Mouse (Mus musculus) CH12.LX (cell line): ENCODE measurements around the gene Gm42742. TPM values are rescaled to one million over a fixed set of nuclear protein-coding genes. Genes with fewer than 3 reads are reported as not detected.

ENCODE experiments used
- DNase-seq: peaks from one replicate; pipeline ENCODE4 v3.0.0-alpha.2; 2013; ENCODE audit errors: extremely low read depth
- H3K27ac ChIP-seq: 2 replicates; pipeline ENCODE4 v1.5.1; 2012; ENCODE audit warnings: low read depth, mild to moderate bottlenecking, control low read depth, moderate library complexity; ENCODE audit not compliant: insufficient read depth
- H3K27me3 ChIP-seq: replicated peaks from 2 replicates; pipeline ENCODE3; 2012; ENCODE audit warnings: inconsistent platforms
- H3K36me3 ChIP-seq, 2 experiments: replicated peaks in 1 of 2; 2 replicates each; pipeline versions ENCODE3 to v1.6.1; 2012; ENCODE audit warnings: inconsistent platforms in 1 of 2, low read length in 1 of 2, mild to moderate bottlenecking in 1 of 2, mixed read lengths in 1 of 2, moderate library complexity in 1 of 2; ENCODE audit not compliant: control insufficient read depth in 1 of 2, insufficient read depth in 1 of 2
- H3K4me1 ChIP-seq, 2 experiments: 2 replicates each; pipeline ENCODE4 v1.6.1; 2012; ENCODE audit warnings: inconsistent platforms in 1 of 2, moderate library complexity in 1 of 2; ENCODE audit not compliant: insufficient read depth in 2 of 2, control insufficient read depth in 1 of 2
- H3K4me2 ChIP-seq: 2 replicates; pipeline ENCODE4 v1.6.1; 2012; ENCODE audit warnings: low read depth, mild to moderate bottlenecking, control low read depth; ENCODE audit not compliant: poor library complexity, insufficient read depth, severe bottlenecking
- H3K4me3 ChIP-seq, 3 experiments: fragments of 150-350 bp in 1 of 3; sonication (generic) in 1 of 3; replicated peaks in 1 of 3; 2 replicates each; pipeline versions ENCODE3 to v1.5.1; 2011 to 2012; ENCODE audit warnings: low read depth in 2 of 3, low read length in 2 of 3, mild to moderate bottlenecking in 2 of 3, moderate library complexity in 2 of 3, control low read depth in 1 of 3, improper control_type of control experiment in 1 of 3, inconsistent platforms in 1 of 3, mixed read lengths in 1 of 3; ENCODE audit not compliant: poor library complexity in 1 of 3
- H3K79me2 ChIP-seq: replicated peaks from 2 replicates; pipeline ENCODE4 v1.6.1; 2012; ENCODE audit warnings: mild to moderate bottlenecking, moderate library complexity; ENCODE audit not compliant: control insufficient read depth, poor library complexity, insufficient read depth, severe bottlenecking; ENCODE audit errors: extremely low read depth
- H3K9ac ChIP-seq: 2 replicates; pipeline ENCODE4 v1.6.1; 2012; ENCODE audit warnings: low read depth, mild to moderate bottlenecking, control low read depth, moderate library complexity; ENCODE audit not compliant: insufficient read depth
- H3K9me3 ChIP-seq: replicated peaks from 2 replicates; pipeline ENCODE3; 2012; ENCODE audit warnings: low read length, inconsistent platforms, mixed read lengths
- CHD1 ChIP-seq: IDR thresholded peaks from 2 replicates; pipeline ENCODE4 v1.6.1; 2012; ENCODE audit warnings: low read depth, low read length, improper control_type of control experiment, inconsistent platforms
- CTCF ChIP-seq, 2 experiments: IDR thresholded peaks in 1 of 2; conservative IDR thresholded peaks in 1 of 2; 2 replicates each; pipeline ENCODE4 v1.5.1; 2011 to 2012; ENCODE audit warnings: low read depth in 2 of 2, low read length in 2 of 2, improper control_type of control experiment in 1 of 2, inconsistent platforms in 1 of 2, mild to moderate bottlenecking in 1 of 2, moderate library complexity in 1 of 2
- E2F4 ChIP-seq: IDR thresholded peaks from 2 replicates; pipeline ENCODE4 v1.6.1; 2011; ENCODE audit warnings: low read depth, low read length, improper control_type of control experiment; ENCODE audit not compliant: insufficient replicate concordance
- EP300 ChIP-seq: IDR thresholded peaks from 2 replicates; pipeline ENCODE4 v1.6.1; 2011; ENCODE audit warnings: low read length, improper control_type of control experiment
- ETS1 ChIP-seq: conservative IDR thresholded peaks from 2 replicates; pipeline ENCODE4 v1.6.1; 2012; ENCODE audit warnings: low read depth, mild to moderate bottlenecking, inconsistent platforms, low read length, improper control_type of control experiment, moderate library complexity
- HCFC1 ChIP-seq: IDR thresholded peaks from 2 replicates; pipeline ENCODE4 v1.6.1; 2012; ENCODE audit warnings: low read depth, mild to moderate bottlenecking, inconsistent platforms, low read length, improper control_type of control experiment
- JUN ChIP-seq: IDR thresholded peaks from 2 replicates; pipeline ENCODE4 v1.6.1; 2011; ENCODE audit warnings: low read depth, mild to moderate bottlenecking, low read length, improper control_type of control experiment, moderate library complexity; ENCODE audit not compliant: insufficient read depth
- MAX ChIP-seq: IDR thresholded peaks from 2 replicates; pipeline ENCODE4 v1.6.1; 2011; ENCODE audit warnings: low read length, improper control_type of control experiment
- MAZ ChIP-seq: IDR thresholded peaks from 2 replicates; pipeline ENCODE4 v1.6.1; 2012; ENCODE audit warnings: low read depth, mild to moderate bottlenecking, inconsistent platforms, low read length, improper control_type of control experiment, moderate library complexity
- NRF1 ChIP-seq: IDR thresholded peaks from 2 replicates; pipeline ENCODE4 v1.6.1; 2014; ENCODE audit warnings: low read depth, mild to moderate bottlenecking, inconsistent platforms, low read length, improper control_type of control experiment, moderate library complexity
- POLR2A ChIP-seq: IDR thresholded peaks from 2 replicates; pipeline ENCODE4 v1.6.1; 2011; ENCODE audit warnings: low read depth, mild to moderate bottlenecking, improper control_type of control experiment, low read length
- POLR2AphosphoS2 ChIP-seq: IDR thresholded peaks from 2 replicates; pipeline ENCODE4 v1.6.1; 2011; ENCODE audit warnings: low read depth, low read length, improper control_type of control experiment
- RAD21 ChIP-seq: IDR thresholded peaks from 2 replicates; pipeline ENCODE4 v1.6.1; 2011; ENCODE audit warnings: low read depth, mild to moderate bottlenecking, low read length, improper control_type of control experiment, moderate library complexity
- RCOR1 ChIP-seq: conservative IDR thresholded peaks from 2 replicates; pipeline ENCODE4 v1.6.1; 2012; ENCODE audit warnings: low read depth, mild to moderate bottlenecking, inconsistent platforms, low read length, improper control_type of control experiment
- SIN3A ChIP-seq: IDR thresholded peaks from 2 replicates; pipeline ENCODE4 v1.6.1; 2012; ENCODE audit warnings: low read length, improper control_type of control experiment, inconsistent platforms
- SMC3 ChIP-seq: IDR thresholded peaks from 2 replicates; pipeline ENCODE4 v1.6.1; 2011; ENCODE audit warnings: low read depth, low read length, improper control_type of control experiment
- UBTF ChIP-seq: IDR thresholded peaks from 2 replicates; pipeline ENCODE4 v1.6.1; 2012; ENCODE audit warnings: low read depth, mild to moderate bottlenecking, inconsistent platforms, low read length, improper control_type of control experiment, moderate library complexity
- ZNF384 ChIP-seq: IDR thresholded peaks from 2 replicates; pipeline ENCODE4 v1.6.1; 2012; ENCODE audit warnings: low read depth, low read length, improper control_type of control experiment, inconsistent platforms
- dilution Hi-C: fragments of 300-500 bp; cut with MboI; formaldehyde crosslinking; loops from 2 replicates; pipeline ENCODE4 v1.14.3; 2020; ENCODE audit warnings: low sequenced_read_pairs; ENCODE audit not compliant: extremely low pct_unique_long_range_greater_than_20kb, extremely low pct_ligation_motif_present
- in situ Hi-C: fragments of 300-500 bp; cut with MboI; formaldehyde crosslinking; loops from 3 replicates; pipeline ENCODE4 v1.14.3; 2019; ENCODE audit warnings: low sequenced_read_pairs, low pct_ligation_motif_present, low pct_unique_long_range_greater_than_20kb, mixed read lengths
- polyA plus RNA-seq: library from polyadenylated mRNA; unstranded; fragments of >175 nt; gene quantifications from 2 replicates; pipeline ENCODE4 v1.2.1, GENCODE M21; 2012; ENCODE audit warnings: low read depth; ENCODE audit not compliant: insufficient read length
- total RNA-seq, 2 experiments: library from RNA; depleted of rRNA; stranded (reverse); fragments of 300-350 nt in 1 of 2; fragments of >200 nt in 1 of 2; gene quantifications; 2 replicates each; pipeline ENCODE4 v1.2.3; 2012 to 2014

Gene Gm42742
- total and polyA plus RNA-seq, 3 experiments, result 6.1 to 45.1 (median 16.0) TPM

- Histone ChIP-seq H3K79me2 (peaks cover 14% of the 10 kb centered on the region), H3K27ac (no peak overlapping the region), H3K36me3 (peaks cover 6 to 36% of the 10 kb centered on the region in 2 experiments), H3K4me2 (no peak overlapping the region), H3K9ac (no peak overlapping the region), H3K4me1 (peaks cover 40 to 79% of the 10 kb centered on the region in 2 experiments), H3K9me3 (no peaks in the 10 kb centered on the region), H3K4me3 (no peak overlapping the region), H3K27me3 (no peaks in the 10 kb centered on the region)
- dilution Hi-C loops, result no loop called here
- DNase-seq, result no peak
- TF ChIP-seq E2F4 (no peak), ETS1 (no peak), JUN (no peak), MAZ (no peak), CTCF (conservative IDR thresholded peaks at IDR 0.05 in 1 of 2, IDR thresholded peaks at IDR 0.05 in 1 of 2; ENCODE audit: low read depth in 2 of 2, low read length in 2 of 2) (no peak), EP300 (no peak), POLR2A (no peak), ZNF384 (no peak), RAD21 (no peak), UBTF (no peak)
- in situ Hi-C loops, result loop anchor here (10.0 kb wide), 1 partner anchor 307 kb away; the partner anchor contains the start of gene Coro1a
Observed at GRCm38 (mm10) chr7:127011717-127012116, 9.2 kb downstream of the Gm42742 start.

GRCm38 (mm10) chr7:127011051-127011450, 9.8 kb downstream of the Gm42742 start:
- Histone ChIP-seq H3K4me1 (peaks cover 40 to 85% of the 10 kb centered on the region in 2 experiments), H3K36me3 (peaks cover 6 to 36% of the 10 kb centered on the region in 2 experiments), H3K9ac (no peak overlapping the region)
- in situ Hi-C loops, result loop anchor here (10.0 kb wide), 1 partner anchor 306 kb away; the partner anchor contains the start of gene Coro1a
- TF ChIP-seq HCFC1 (no peak), NRF1 (no peak), CHD1 (no peak), ZNF384 (no peak), RCOR1 (no peak), SMC3 (no peak), POLR2AphosphoS2 (no peak), SIN3A (no peak), POLR2A (no peak), MAX (no peak)
- TF ChIP-seq, all 38 proteins: peak for 0
- dilution Hi-C loops, result no loop called here
- Histone ChIP-seq H3K27me3 (no peaks in the 10 kb centered on the region), H3K4me3 (no peak overlapping the region), H3K79me2 (peaks cover 14% of the 10 kb centered on the region), H3K4me2 (no peak overlapping the region), H3K9me3 (no peaks in the 10 kb centered on the region), H3K27ac (no peak overlapping the region)
- no peak for DNase-seq
